Mouse (Mus musculus): ENCODE results near the gene Btg2. TPM values are rescaled to one million over a fixed set of nuclear protein-coding genes. Genes with fewer than 3 reads are reported as not detected.

Btg2 gene
- polyA plus RNA-seq, 1 experiment from 2014 or later = 26.1 TPM

GRCm38 (mm10) chr1:134039361-134039760, 39.6 kb downstream of the Btg2 start:
- Histone ChIP-seq H3K4me3 (no peak overlapping the region), H3K27ac (no peak overlapping the region), H3K36me3 (no peaks in the 10 kb centered on the region), H3K27me3 (ENCODE audit: insufficient read depth, poor library complexity, severe bottlenecking) (peaks cover 14% of the 10 kb centered on the region; the same call in 1 of the 2 replicates), H3K4me1 (peaks cover 26% of the 10 kb centered on the region), H3K9me3 (no peaks in the 10 kb centered on the region)
- WGBS = 82% methylated on average over 2 of the region's 2 CpGs
- DNase-seq (ENCODE audit: low spot score) = no peak

- no peaks in the 10 kb centered on the region for H3K9me3 ChIP-seq
- peaks cover 14% of the 10 kb centered on the region; the same call in 1 of the 2 replicates for H3K27me3 ChIP-seq (ENCODE audit: insufficient read depth, poor library complexity, severe bottlenecking)
- peaks cover 22% of the 10 kb centered on the region for H3K4me1 ChIP-seq
- no peak for DNase-seq (ENCODE audit: low spot score)
- H3K4me3 ChIP-seq = no peak overlapping the region
- H3K27ac ChIP-seq = no peak overlapping the region
- WGBS = 77% methylated on average over 4 of the region's 4 CpGs
- H3K36me3 ChIP-seq = no peaks in the 10 kb centered on the region
Measured at GRCm38 (mm10) chr1:134038336-134038735, 40.6 kb downstream of the Btg2 start.

GRCm38 (mm10) chr1:134037172-134037571, 41.7 kb downstream of the Btg2 start, which contains the start of gene Fmod:
TSS of gene Fmod (plus strand) at chr1:134037254.
- no peak for DNase-seq (ENCODE audit: low spot score)
- peaks cover 14% of the 10 kb centered on the region; the same call in 1 of the 2 replicates for H3K27me3 ChIP-seq (ENCODE audit: insufficient read depth, poor library complexity, severe bottlenecking)
- peaks cover 10% of the 10 kb centered on the region for H3K4me1 ChIP-seq
- H3K36me3 ChIP-seq = no peaks in the 10 kb centered on the region
- 27% methylated on average over 9 of the region's 9 CpGs for WGBS
- H3K27ac ChIP-seq = peak within 1 kb of the TSS; percentile 33; the same call in 1 of the 2 replicates
- 0 out of 2 replicates have a peak within 1 kb of the TSS, but pooled peaks have one; percentile 12 for H3K4me3 ChIP-seq
- H3K9me3 ChIP-seq = no peaks in the 10 kb centered on the region

- H3K4me3 ChIP-seq = no peak overlapping the region
- H3K36me3 ChIP-seq = no peaks in the 10 kb centered on the region
- H3K9me3 ChIP-seq = no peaks in the 10 kb centered on the region
- 63% methylated on average over 2 of the region's 2 CpGs for WGBS
- H3K27ac ChIP-seq = no peak overlapping the region; the same call in 1 of the 2 replicates
- no peak for DNase-seq (ENCODE audit: low spot score)
- peaks cover 10% of the 10 kb centered on the region for H3K4me1 ChIP-seq
- peaks cover 14% of the 10 kb centered on the region; the same call in 1 of the 2 replicates for H3K27me3 ChIP-seq (ENCODE audit: insufficient read depth, poor library complexity, severe bottlenecking)
Measured at GRCm38 (mm10) chr1:134036492-134036891, 42.4 kb downstream of the Btg2 start.

- Histone ChIP-seq H3K27me3 (ENCODE audit: insufficient read depth, poor library complexity, severe bottlenecking) (peaks cover 3% of the 10 kb centered on the region; the same call in 1 of the 2 replicates), H3K36me3 (no peaks in the 10 kb centered on the region), H3K9me3 (no peaks in the 10 kb centered on the region), H3K27ac (no peak overlapping the region), H3K4me3 (no peak overlapping the region), H3K4me1 (0 out of 2 replicates have a peak, but pooled peaks cover under 1% of the 10 kb centered on the region)
- DNase-seq (ENCODE audit: low spot score) = no peak
- 79% methylated on average over 14 of the region's 14 CpGs for WGBS
Measured at GRCm38 (mm10) chr1:134028161-134028846, 50.6 kb downstream of the Btg2 start.

- no peaks in the 10 kb centered on the region for H3K36me3 ChIP-seq
- 0 out of 2 replicates have a peak, but pooled peaks cover 3% of the 10 kb centered on the region for H3K4me1 ChIP-seq
- no peak overlapping the region for H3K4me3 ChIP-seq
- H3K9me3 ChIP-seq = no peaks in the 10 kb centered on the region
- DNase-seq (ENCODE audit: low spot score) = no peak
- WGBS = 75% methylated on average over 9 of the region's 9 CpGs
- H3K27ac ChIP-seq = no peak overlapping the region
- H3K27me3 ChIP-seq (ENCODE audit: insufficient read depth, poor library complexity, severe bottlenecking) = peaks cover 3% of the 10 kb centered on the region; the same call in 1 of the 2 replicates
Measured at GRCm38 (mm10) chr1:134026741-134027140, 52.2 kb downstream of the Btg2 start.

- no peak for DNase-seq (ENCODE audit: low spot score)
- Histone ChIP-seq H3K4me1 (0 out of 2 replicates have a peak, but pooled peaks cover 3% of the 10 kb centered on the region), H3K4me3 (no peak overlapping the region), H3K9me3 (no peaks in the 10 kb centered on the region), H3K27me3 (ENCODE audit: insufficient read depth, poor library complexity, severe bottlenecking) (peaks cover 3% of the 10 kb centered on the region; the same call in 1 of the 2 replicates), H3K27ac (no peak overlapping the region), H3K36me3 (no peaks in the 10 kb centered on the region)
- WGBS = 50% methylated on average over 5 of the region's 5 CpGs
Measured at GRCm38 (mm10) chr1:134025975-134026374, 52.9 kb downstream of the Btg2 start.

Other genes with a start within 250 kb of the Btg2 start
- 0.16 and 0.69 TPM in 2 replicates for gene Optc, start 171.1 kb downstream of the Btg2 start, polyA plus RNA-seq (2016; fragmentation: Nextera tagmentation; extraction: Ambion mirVana)
- gene Prelp, start 157.7 kb downstream of the Btg2 start, polyA plus RNA-seq (2016; fragmentation: Nextera tagmentation; extraction: Ambion mirVana) = 0.16 and 0.31 TPM in 2 replicates
- 9.5 and 11.2 TPM in 2 replicates for gene Fmod, start 41.9 kb downstream of the Btg2 start, polyA plus RNA-seq (2016; fragmentation: Nextera tagmentation; extraction: Ambion mirVana)
- 1.1 and 2.0 TPM in 2 replicates for gene Chit1, start 32.1 kb upstream of the Btg2 start, polyA plus RNA-seq (2016; fragmentation: Nextera tagmentation; extraction: Ambion mirVana)
- gene Chil1, start 103.1 kb upstream of the Btg2 start, polyA plus RNA-seq (2016; fragmentation: Nextera tagmentation; extraction: Ambion mirVana) = 0.87 and 1.1 TPM in 2 replicates
- gene Mybph, start 114.3 kb upstream of the Btg2 start, polyA plus RNA-seq (2016; fragmentation: Nextera tagmentation; extraction: Ambion mirVana) = 0.33 and 0.43 TPM in 2 replicates
- gene Adora1, start 156.3 kb upstream of the Btg2 start, polyA plus RNA-seq (2016; fragmentation: Nextera tagmentation; extraction: Ambion mirVana) = 8.0 and 8.1 TPM in 2 replicates
- gene Myog, start 210.9 kb upstream of the Btg2 start, polyA plus RNA-seq (2016; fragmentation: Nextera tagmentation; extraction: Ambion mirVana) = 0.86 and 2.3 TPM in 2 replicates

Data from heart, embryonic 10.5 days (tissue).